Mouse (Mus musculus): ENCODE measurements at regions not wholly inside any gene's neighbourhood (a gene's known extent, or its start where the extent isn't known, plus 50 kb on each side); places are given as distances from the start of the nearest gene placed in this dataset.

DNA sequence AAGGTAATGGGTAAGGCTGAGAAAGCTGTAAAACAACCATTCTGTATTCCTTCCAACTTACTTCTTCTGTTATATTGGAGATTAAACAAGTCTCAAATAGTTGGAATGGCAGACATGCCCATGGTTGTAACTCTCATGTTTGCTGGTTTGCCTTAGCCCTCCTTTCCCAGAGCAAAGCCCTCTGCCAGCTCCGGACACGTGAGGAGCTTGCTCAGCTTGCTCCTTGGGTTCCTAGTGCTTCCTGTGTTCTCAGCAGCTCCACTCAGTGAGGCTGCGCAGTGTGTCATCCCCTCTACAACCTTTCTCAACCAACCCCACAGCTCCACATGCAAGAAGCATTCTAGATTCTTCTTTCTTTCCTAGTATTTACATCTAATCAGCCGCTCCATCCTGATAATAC, 193.3 kb upstream of the Tmem45b start:
- Histone ChIP-seq H3K9me3 (replicated peaks; ENCODE audit: insufficient read depth, low read length) (no peaks in the 10 kb centered on the region), H3K9ac (ENCODE audit: control insufficient read depth, low read depth, low read length, poor library complexity, severe bottlenecking) (no peak overlapping the region), H3K4me1 (ENCODE audit: control insufficient read depth in 1 of 2, insufficient read depth in 2 of 2, low read length in 2 of 2) (no peaks in the 10 kb centered on the region), H3K27ac (ENCODE audit: control insufficient read depth, low read depth, low read length) (no peak overlapping the region), H3K27me3 (ENCODE audit: control insufficient read depth in 1 of 2, insufficient read depth in 2 of 2, low read length in 2 of 2) (no peaks in the 10 kb centered on the region), H3K79me2 (ENCODE audit: control insufficient read depth, insufficient read depth, low read length, poor library complexity) (no peaks in the 10 kb centered on the region), H3K4me3 (ENCODE audit: control insufficient read depth in 1 of 2, insufficient read depth in 1 of 2, low read depth in 2 of 2, low read length in 2 of 2) (no peak overlapping the region), H3K36me3 (ENCODE audit: control insufficient read depth in 1 of 2, insufficient read depth in 2 of 2, low read length in 2 of 2) (no peaks in the 10 kb centered on the region)
- TF ChIP-seq ZKSCAN1 (IDR thresholded peaks at IDR 0.05; ENCODE audit: low read depth, low read length) (no peak), SMC3 (IDR thresholded peaks at IDR 0.05; ENCODE audit: low read depth, low read length) (no peak), MAX (IDR thresholded peaks at IDR 0.05; ENCODE audit: low read length) (no peak), GABPA (IDR thresholded peaks at IDR 0.05; ENCODE audit: low read depth, low read length) (no peak), BHLHE40 (IDR thresholded peaks at IDR 0.05; ENCODE audit: borderline replicate concordance, low read depth, low read length) (no peak), CHD2 (IDR thresholded peaks at IDR 0.05; ENCODE audit: low read length) (no peak), ZC3H11A (IDR thresholded peaks at IDR 0.05; ENCODE audit: low read depth, low read length) (no peak), RCOR1 (IDR thresholded peaks at IDR 0.05; ENCODE audit: low read depth, low read length) (no peak), MAFK (IDR thresholded peaks at IDR 0.05; ENCODE audit: borderline replicate concordance, low read depth, low read length) (no peak), E2F4 (IDR thresholded peaks at IDR 0.05; ENCODE audit: borderline replicate concordance, low read depth, low read length) (no peak)
- DNase-seq (ENCODE audit: low read depth, low spot score), result no peak

- H3K9me3 ChIP-seq (replicated peaks; ENCODE audit: insufficient read depth, low read length), result no peaks in the 10 kb centered on the region
- DNase-seq (ENCODE audit: low read depth, low spot score), result no peak
- H3K27me3 ChIP-seq (ENCODE audit: control insufficient read depth in 1 of 2, insufficient read depth in 2 of 2, low read length in 2 of 2), result no peaks in the 10 kb centered on the region
- H3K27ac ChIP-seq (ENCODE audit: control insufficient read depth, low read depth, low read length), result no peak overlapping the region
- no peak overlapping the region for H3K4me3 ChIP-seq (ENCODE audit: control insufficient read depth in 1 of 2, insufficient read depth in 1 of 2, low read depth in 2 of 2, low read length in 2 of 2)
- TF ChIP-seq USF1 (IDR thresholded peaks at IDR 0.05; ENCODE audit: low read depth, low read length), result no peak
- no peak for TF ChIP-seq MAFK (IDR thresholded peaks at IDR 0.05; ENCODE audit: borderline replicate concordance, low read depth, low read length)
- TF ChIP-seq EP300 (IDR thresholded peaks at IDR 0.05; ENCODE audit: low read depth in 1 of 2, low read length in 2 of 2), result no peak
- no peak for TF ChIP-seq HCFC1 (IDR thresholded peaks at IDR 0.05; ENCODE audit: low read depth, low read length)
- TF ChIP-seq ELF1 (IDR thresholded peaks at IDR 0.05; ENCODE audit: low read depth, low read length), result no peak
- TF ChIP-seq GABPA (IDR thresholded peaks at IDR 0.05; ENCODE audit: low read depth, low read length), result no peak
- no peak for TF ChIP-seq POLR2AphosphoS5 (IDR thresholded peaks at IDR 0.05; ENCODE audit: borderline replicate concordance, low read depth, low read length)
- TF ChIP-seq SIN3A (IDR thresholded peaks at IDR 0.05; ENCODE audit: low read length), result no peak
- TF ChIP-seq POLR2A (IDR thresholded peaks at IDR 0.05; ENCODE audit: control insufficient read depth in 1 of 2, insufficient read depth in 1 of 2, low read depth in 1 of 2, low read length in 2 of 2, poor library complexity in 1 of 2), result no peak
- no peak for TF ChIP-seq RCOR1 (IDR thresholded peaks at IDR 0.05; ENCODE audit: low read depth, low read length)
- no peak for TF ChIP-seq ZNF384 (IDR thresholded peaks at IDR 0.05; ENCODE audit: low read depth, low read length)
- TF ChIP-seq CHD1 (IDR thresholded peaks at IDR 0.05; ENCODE audit: low read depth, low read length), result no peak
- no peak for TF ChIP-seq MAX (IDR thresholded peaks at IDR 0.05; ENCODE audit: low read length)
- H3K79me2 ChIP-seq (ENCODE audit: control insufficient read depth, insufficient read depth, low read length, poor library complexity), result no peaks in the 10 kb centered on the region
- no peaks in the 10 kb centered on the region for H3K36me3 ChIP-seq (ENCODE audit: control insufficient read depth in 1 of 2, insufficient read depth in 2 of 2, low read length in 2 of 2)
- H3K9ac ChIP-seq (ENCODE audit: control insufficient read depth, low read depth, low read length, poor library complexity, severe bottlenecking), result no peak overlapping the region
- H3K4me1 ChIP-seq (ENCODE audit: control insufficient read depth in 1 of 2, insufficient read depth in 2 of 2, low read length in 2 of 2), result no peaks in the 10 kb centered on the region
Observed at GRCm38 (mm10) chr9:31656676-31657075, 192.4 kb upstream of the Tmem45b start.

Data from MEL (cell line).